Mouse (Mus musculus): Measurements from ENCODE around the gene Fryl.

The Fryl gene

GRCm38 (mm10) chr5:73256352-73257065, at the start of gene Fryl:
Fryl (minus strand) TSS chr5:73256619.
- peak; percentile 99 for DNase-seq (ENCODE audit: low read depth, low spot score)

GRCm38 (mm10) chr5:73304507-73304906, 48.1 kb upstream of the Fryl start:
- DNase-seq (ENCODE audit: low read depth, low spot score), result no peak

GRCm38 (mm10) chr5:73301601-73302307, 45.3 kb upstream of the Fryl start:
- DNase-seq (ENCODE audit: low read depth, low spot score), result no peak

GRCm38 (mm10) chr5:73295916-73296315, 39.5 kb upstream of the Fryl start:
- DNase-seq (ENCODE audit: low read depth, low spot score), result no peak

- no peak for DNase-seq (ENCODE audit: low read depth, low spot score)
These were observed 38.6 kb upstream of the Fryl start for GRCm38 (mm10) chr5:73295016-73295415.

GRCm38 (mm10) chr5:73293458-73293827, 37.0 kb upstream of the Fryl start:
- no peak for DNase-seq (ENCODE audit: low read depth, low spot score)

GRCm38 (mm10) chr5:73292502-73293457, 36.4 kb upstream of the Fryl start, which contains the start of gene Ociad1:
Ociad1 (plus strand) TSS chr5:73292784.
- DNase-seq (ENCODE audit: low read depth, low spot score), result peak; percentile 98

- DNase-seq (ENCODE audit: low read depth, low spot score), result no peak
These were observed 33.5 kb upstream of the Fryl start for GRCm38 (mm10) chr5:73289900-73290299.

GRCm38 (mm10) chr5:73286603-73287002, 30.2 kb upstream of the Fryl start:
- no peak for DNase-seq (ENCODE audit: low read depth, low spot score)

- no peak for DNase-seq (ENCODE audit: low read depth, low spot score)
These were observed 29.1 kb upstream of the Fryl start for GRCm38 (mm10) chr5:73285470-73285978.

GRCm38 (mm10) chr5:73284046-73284445, 27.6 kb upstream of the Fryl start:
- no peak for DNase-seq (ENCODE audit: low read depth, low spot score)

- no peak for DNase-seq (ENCODE audit: low read depth, low spot score)
These were observed 24.1 kb upstream of the Fryl start for GRCm38 (mm10) chr5:73280567-73280850.

- DNase-seq (ENCODE audit: low read depth, low spot score), result no peak
These were observed 23.5 kb upstream of the Fryl start for GRCm38 (mm10) chr5:73279732-73280566.

- DNase-seq (ENCODE audit: low read depth, low spot score), result no peak
These were observed 22.8 kb upstream of the Fryl start for GRCm38 (mm10) chr5:73279190-73279589.

GRCm38 (mm10) chr5:73274941-73275340, 18.5 kb upstream of the Fryl start:
- DNase-seq (ENCODE audit: low read depth, low spot score), result no peak

- DNase-seq (ENCODE audit: low read depth, low spot score), result no peak
These were observed 16.8 kb upstream of the Fryl start for GRCm38 (mm10) chr5:73273171-73273570.

- DNase-seq (ENCODE audit: low read depth, low spot score), result no peak
These were observed 14.2 kb upstream of the Fryl start for GRCm38 (mm10) chr5:73270612-73271011.

GRCm38 (mm10) chr5:73268636-73269213, 12.3 kb upstream of the Fryl start:
- DNase-seq (ENCODE audit: low read depth, low spot score), result no peak

GRCm38 (mm10) chr5:73265460-73265859, 9.0 kb upstream of the Fryl start:
- no peak for DNase-seq (ENCODE audit: low read depth, low spot score)

- no peak for DNase-seq (ENCODE audit: low read depth, low spot score)
These were observed 7.7 kb upstream of the Fryl start for GRCm38 (mm10) chr5:73264122-73264521.

- no peak for DNase-seq (ENCODE audit: low read depth, low spot score)
These were observed 1.3 kb upstream of the Fryl start for GRCm38 (mm10) chr5:73257723-73258122.
